Mouse (Mus musculus): ENCODE data around the gene Flt4. TPM values are rescaled to one million over a fixed set of nuclear protein-coding genes. Genes with fewer than 3 reads are reported as not detected.

Gene Flt4
- polyA plus RNA-seq, 1 experiment, result 28.0 TPM

DNA sequence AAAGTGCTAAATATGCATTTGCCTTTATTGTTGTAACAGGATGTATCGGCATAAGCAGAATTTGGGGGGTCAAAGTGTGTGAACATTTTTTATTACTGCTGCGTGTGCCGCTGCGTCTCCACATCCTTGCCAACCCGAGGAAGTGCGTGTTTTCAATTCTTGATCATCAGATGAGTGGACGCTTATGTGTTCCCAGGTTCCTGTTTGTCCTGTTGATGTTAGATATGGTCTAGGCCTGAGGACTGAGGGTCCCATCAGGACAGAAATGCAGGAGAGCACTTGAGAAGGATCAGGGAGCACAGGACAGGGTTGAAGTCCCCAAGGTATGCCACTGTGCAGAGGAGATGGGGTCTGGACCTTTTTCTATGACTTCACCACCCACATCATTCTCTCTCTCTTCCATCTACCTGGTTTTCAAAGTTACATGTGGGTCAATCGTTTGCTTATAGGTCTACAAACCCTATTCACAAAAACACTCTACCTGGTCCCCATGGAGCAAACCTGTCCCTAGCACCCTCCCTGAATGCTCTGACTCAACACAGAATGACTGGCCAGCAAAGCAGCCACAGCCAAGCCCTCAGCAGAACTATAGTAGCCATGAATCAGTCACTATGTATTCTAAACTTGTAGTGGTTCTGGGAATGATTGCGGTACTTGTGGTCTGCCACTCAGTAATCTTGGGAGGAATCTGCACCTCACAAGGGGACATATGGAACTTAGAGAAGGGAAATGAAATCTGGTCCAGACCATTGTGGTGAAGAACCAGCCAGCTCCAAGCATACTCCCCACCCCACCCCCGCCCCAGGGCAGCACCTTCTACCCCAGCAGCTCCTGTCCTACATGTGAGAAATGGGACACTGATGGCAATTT, 7.0 kb downstream of the Flt4 start:
- H3K4me1 ChIP-seq (ENCODE audit: control insufficient read depth, insufficient read depth, low read length), result peaks cover 7% of the 10 kb centered on the region
- no peak for TF ChIP-seq CTCF (IDR thresholded peaks at IDR 0.05; ENCODE audit: insufficient read depth, low read length)
- H3K4me3 ChIP-seq (replicated peaks; ENCODE audit: extremely low read depth, low read depth, low read length), result no peak overlapping the region
- 65% methylated on average over 10 of the region's 10 CpGs for WGBS
- no peak for DNase-seq

DNA sequence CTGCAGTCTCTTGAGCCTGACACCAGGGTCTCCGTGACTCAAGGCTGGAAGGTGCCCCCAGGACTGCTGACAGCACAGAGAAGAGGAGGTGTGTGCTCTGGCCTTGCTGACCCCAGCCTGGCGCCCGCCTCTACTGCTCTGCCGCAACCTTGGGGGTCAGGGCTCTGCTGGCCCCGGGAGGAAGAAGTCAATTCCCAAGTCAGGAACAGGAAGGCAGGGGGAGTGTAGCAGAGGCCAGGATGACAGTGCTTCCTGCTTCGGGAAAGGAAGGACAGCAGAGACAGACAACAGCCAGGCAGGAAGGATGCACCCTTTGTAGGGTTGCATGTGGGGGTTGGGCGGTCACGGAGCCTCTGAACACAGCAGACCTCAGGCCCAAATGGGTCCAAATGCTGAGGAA, 9.4 kb downstream of the Flt4 start:
- WGBS, result 53% methylated on average over 8 of the region's 8 CpGs
- TF ChIP-seq POLR2A (IDR thresholded peaks at IDR 0.05; ENCODE audit: borderline replicate concordance, extremely low read depth, low read depth, low read length) (no peak), CTCF (IDR thresholded peaks at IDR 0.05; ENCODE audit: insufficient read depth, low read length) (no peak)
- no peak overlapping the region for H3K4me3 ChIP-seq (replicated peaks; ENCODE audit: extremely low read depth, low read depth, low read length)
- H3K4me1 ChIP-seq (ENCODE audit: control insufficient read depth, insufficient read depth, low read length), result peaks cover 13% of the 10 kb centered on the region
- no peak for DNase-seq

DNA sequence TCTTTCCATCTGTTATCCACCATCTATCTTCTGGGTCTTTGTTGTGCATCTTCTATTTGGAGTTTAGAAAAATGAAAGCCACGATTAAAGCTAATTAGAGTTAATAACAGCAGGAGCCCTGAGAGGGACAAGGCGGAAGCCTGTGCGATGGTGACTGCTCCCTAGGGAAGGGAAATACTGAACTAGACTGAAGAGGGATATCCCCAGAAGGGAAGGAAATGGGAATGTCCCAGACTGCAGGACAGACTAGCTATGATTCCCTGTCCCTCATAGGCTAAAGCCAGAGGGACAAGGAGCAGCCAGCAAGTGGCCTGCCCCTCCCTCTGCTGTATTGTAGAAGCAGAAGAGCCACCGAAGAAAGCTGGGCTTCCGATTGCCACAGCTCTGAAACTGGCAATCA, 12.9 kb downstream of the Flt4 start:
- WGBS, result 57% methylated on average over 5 of the region's 5 CpGs
- TF ChIP-seq CTCF (IDR thresholded peaks at IDR 0.05; ENCODE audit: insufficient read depth, low read length) (no peak), POLR2A (IDR thresholded peaks at IDR 0.05; ENCODE audit: borderline replicate concordance, extremely low read depth, low read depth, low read length) (no peak)
- no peak for DNase-seq
- Histone ChIP-seq H3K4me1 (ENCODE audit: control insufficient read depth, insufficient read depth, low read length) (peaks cover 11% of the 10 kb centered on the region), H3K4me3 (replicated peaks; ENCODE audit: extremely low read depth, low read depth, low read length) (no peak overlapping the region)

DNA sequence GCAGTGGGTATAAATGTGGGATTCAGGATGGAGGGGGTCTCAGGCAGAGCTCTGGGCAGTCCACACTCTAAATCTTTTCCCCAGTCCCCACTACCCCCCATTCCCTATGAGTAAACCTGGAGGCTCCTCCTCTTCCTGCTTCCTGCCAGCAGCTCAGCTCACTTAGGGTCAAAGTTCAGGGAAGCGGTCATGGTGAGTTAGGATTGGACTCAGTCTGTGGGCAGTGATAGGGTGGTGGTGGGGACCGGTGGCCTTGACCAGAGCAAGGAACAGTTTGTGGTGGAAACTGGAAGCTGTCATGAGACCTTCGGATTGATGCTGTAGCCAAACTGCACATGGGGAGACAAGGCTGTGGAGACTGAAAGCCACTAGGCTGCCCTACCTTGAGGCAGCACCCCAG, 15.1 kb downstream of the Flt4 start:
- TF ChIP-seq POLR2A (IDR thresholded peaks at IDR 0.05; ENCODE audit: borderline replicate concordance, extremely low read depth, low read depth, low read length), result no peak
- TF ChIP-seq CTCF (IDR thresholded peaks at IDR 0.05; ENCODE audit: insufficient read depth, low read length), result no peak
- DNase-seq, result no peak
- Histone ChIP-seq H3K4me1 (ENCODE audit: control insufficient read depth, insufficient read depth, low read length) (peaks cover 6% of the 10 kb centered on the region; the same call in 1 of the 2 replicates), H3K4me3 (replicated peaks; ENCODE audit: extremely low read depth, low read depth, low read length) (no peak overlapping the region)
- 77% methylated on average over 3 of the region's 3 CpGs for WGBS

DNA sequence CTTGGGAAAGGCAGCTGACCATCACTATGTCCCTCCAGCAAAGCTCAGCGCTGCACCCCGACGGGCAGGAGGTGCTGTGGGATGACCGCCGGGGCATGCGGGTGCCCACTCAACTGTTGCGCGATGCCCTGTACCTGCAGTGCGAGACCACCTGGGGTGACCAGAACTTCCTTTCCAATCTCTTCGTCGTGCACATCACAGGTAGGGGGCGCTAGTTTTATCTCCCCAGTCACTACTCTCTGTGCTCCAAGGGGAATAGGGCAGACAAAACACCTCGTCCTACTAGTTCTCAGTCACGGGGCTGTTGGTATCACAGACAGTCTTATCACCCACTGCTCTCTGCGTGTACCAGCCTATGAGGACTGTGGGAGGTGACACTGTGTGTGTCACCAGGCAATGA, 16.8 kb downstream of the Flt4 start:
- peaks cover 6% of the 10 kb centered on the region; the same call in 1 of the 2 replicates for H3K4me1 ChIP-seq (ENCODE audit: control insufficient read depth, insufficient read depth, low read length)
- no peak for DNase-seq
- H3K4me3 ChIP-seq (replicated peaks; ENCODE audit: extremely low read depth, low read depth, low read length), result no peak overlapping the region
- TF ChIP-seq CTCF (IDR thresholded peaks at IDR 0.05; ENCODE audit: insufficient read depth, low read length) (no peak), POLR2A (IDR thresholded peaks at IDR 0.05; ENCODE audit: borderline replicate concordance, extremely low read depth, low read depth, low read length) (no peak)
- WGBS, result 65% methylated on average over 15 of the region's 15 CpGs

DNA sequence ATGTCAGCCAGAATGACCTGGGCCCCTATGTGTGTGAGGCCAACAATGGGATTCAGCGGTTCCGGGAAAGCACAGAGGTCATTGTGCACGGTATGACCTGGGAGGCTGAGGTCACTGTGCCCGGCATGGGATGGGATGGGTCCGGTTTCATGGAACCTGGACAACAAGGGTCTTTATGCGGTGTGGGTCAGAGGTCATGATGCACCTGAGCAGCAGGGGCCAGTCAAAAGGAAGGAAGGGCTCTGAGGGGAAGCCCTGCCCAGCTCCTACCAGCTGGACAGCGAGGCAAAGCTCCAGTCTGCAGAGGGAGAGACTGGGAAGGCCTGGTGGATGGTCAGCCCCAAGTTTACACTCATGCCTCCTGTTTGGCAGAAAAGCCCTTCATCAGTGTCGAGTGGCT, 17.7 kb downstream of the Flt4 start:
- Histone ChIP-seq H3K4me1 (ENCODE audit: control insufficient read depth, insufficient read depth, low read length) (peaks cover 10% of the 10 kb centered on the region), H3K4me3 (replicated peaks; ENCODE audit: extremely low read depth, low read depth, low read length) (no peak overlapping the region)
- WGBS, result 75% methylated on average over 8 of the region's 8 CpGs
- DNase-seq, result no peak
- TF ChIP-seq CTCF (IDR thresholded peaks at IDR 0.05; ENCODE audit: insufficient read depth, low read length) (no peak), POLR2A (IDR thresholded peaks at IDR 0.05; ENCODE audit: borderline replicate concordance, extremely low read depth, low read depth, low read length) (0 out of 2 replicates have a peak, but pooled peaks have one; percentile 3)

DNA sequence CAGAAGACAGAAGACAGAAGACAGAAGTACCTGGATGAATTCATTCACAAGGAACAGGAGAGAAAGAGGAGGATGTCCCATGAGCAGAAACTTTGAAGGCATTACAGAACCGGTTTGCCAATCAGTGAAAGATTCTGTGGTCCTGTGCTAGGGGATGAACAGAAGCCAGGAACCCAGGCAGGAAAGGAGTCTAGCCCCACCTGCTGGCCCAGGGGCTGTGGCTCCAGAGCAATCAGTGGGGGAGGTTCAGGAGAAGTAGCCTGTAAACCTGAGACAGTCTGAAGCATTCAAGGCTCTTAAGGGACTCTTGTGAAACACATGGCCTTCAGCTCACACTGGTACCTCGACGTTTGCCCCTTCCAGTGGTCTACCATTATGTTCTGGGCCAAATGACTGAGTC, 22.1 kb downstream of the Flt4 start:
- peaks cover 11% of the 10 kb centered on the region for H3K4me1 ChIP-seq (ENCODE audit: control insufficient read depth, insufficient read depth, low read length)
- no peak for TF ChIP-seq POLR2A (IDR thresholded peaks at IDR 0.05; ENCODE audit: borderline replicate concordance, extremely low read depth, low read depth, low read length)
- TF ChIP-seq CTCF (IDR thresholded peaks at IDR 0.05; ENCODE audit: insufficient read depth, low read length), result peak; percentile 61
- no peak for DNase-seq
- WGBS, result 17% methylated on average over 3 of the region's 3 CpGs
- H3K4me3 ChIP-seq (replicated peaks; ENCODE audit: extremely low read depth, low read depth, low read length), result no peak overlapping the region

DNA sequence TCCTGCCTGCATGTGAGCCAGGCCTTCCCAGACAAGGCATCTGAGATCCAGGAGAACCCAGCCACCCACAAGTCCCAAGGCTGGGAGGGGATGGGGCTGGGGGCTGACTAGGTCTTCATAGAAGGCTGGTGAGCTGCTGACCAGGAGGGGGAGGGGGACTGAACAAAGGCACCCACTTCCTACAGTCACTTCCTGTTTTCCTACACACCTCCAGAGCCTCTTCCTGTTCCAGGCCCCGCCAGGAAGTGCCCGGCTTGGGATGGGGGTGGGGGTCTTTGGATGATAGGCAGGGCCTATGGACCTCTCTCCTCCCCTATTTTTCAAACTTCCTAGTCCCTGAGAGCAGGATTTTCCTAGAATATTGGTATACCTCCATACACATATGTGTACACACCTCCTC, 23.2 kb downstream of the Flt4 start:
- Histone ChIP-seq H3K4me3 (replicated peaks; ENCODE audit: extremely low read depth, low read depth, low read length) (no peak overlapping the region), H3K4me1 (ENCODE audit: control insufficient read depth, insufficient read depth, low read length) (peaks cover 11% of the 10 kb centered on the region)
- WGBS, result 35% methylated on average over 2 of the region's 2 CpGs
- no peak for DNase-seq
- TF ChIP-seq CTCF (IDR thresholded peaks at IDR 0.05; ENCODE audit: insufficient read depth, low read length) (no peak), POLR2A (IDR thresholded peaks at IDR 0.05; ENCODE audit: borderline replicate concordance, extremely low read depth, low read depth, low read length) (no peak)

DNA sequence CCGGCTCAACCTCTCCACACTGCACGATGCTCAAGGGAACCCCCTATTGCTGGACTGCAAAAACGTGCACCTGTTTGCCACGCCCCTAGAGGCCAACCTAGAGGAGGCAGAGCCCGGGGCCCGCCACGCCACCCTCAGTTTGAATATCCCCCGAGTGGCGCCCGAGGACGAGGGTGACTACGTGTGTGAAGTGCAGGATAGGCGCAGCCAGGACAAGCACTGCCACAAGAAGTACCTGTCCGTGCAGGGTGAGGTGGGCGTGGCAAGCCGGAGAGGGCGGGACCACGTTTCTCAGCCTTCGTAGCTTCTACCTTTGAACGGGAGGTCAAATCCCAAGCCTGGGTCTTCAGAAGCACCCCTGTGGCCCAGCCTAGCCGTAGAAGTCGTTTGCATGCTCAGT, 25.0 kb downstream of the Flt4 start:
- TF ChIP-seq CTCF (IDR thresholded peaks at IDR 0.05; ENCODE audit: insufficient read depth, low read length) (no peak), POLR2A (IDR thresholded peaks at IDR 0.05; ENCODE audit: borderline replicate concordance, extremely low read depth, low read depth, low read length) (no peak)
- Histone ChIP-seq H3K4me1 (ENCODE audit: control insufficient read depth, insufficient read depth, low read length) (peaks cover 11% of the 10 kb centered on the region), H3K4me3 (replicated peaks; ENCODE audit: extremely low read depth, low read depth, low read length) (no peak overlapping the region)
- DNase-seq, result no peak
- WGBS, result 41% methylated on average over 22 of the region's 22 CpGs

DNA sequence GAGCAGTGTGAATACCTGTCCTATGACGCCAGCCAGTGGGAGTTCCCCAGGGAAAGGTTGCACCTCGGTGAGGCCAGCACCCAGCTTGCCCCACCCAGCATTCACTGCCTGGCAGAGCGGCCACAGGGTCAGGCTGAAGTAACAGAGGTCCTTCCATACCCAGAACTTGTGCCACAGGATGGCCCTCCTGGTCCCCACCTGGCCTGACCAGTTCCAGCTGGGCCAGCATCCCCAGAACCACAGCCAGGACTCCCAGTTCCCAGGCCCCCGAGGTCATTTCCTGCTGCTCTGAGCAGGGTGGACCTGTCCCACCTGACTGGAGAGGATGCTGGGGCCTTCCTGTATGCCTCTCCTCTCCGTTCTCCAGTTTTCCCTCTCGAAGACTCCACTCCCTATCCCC, 26.6 kb downstream of the Flt4 start:
- TF ChIP-seq CTCF (IDR thresholded peaks at IDR 0.05; ENCODE audit: insufficient read depth, low read length) (no peak), POLR2A (IDR thresholded peaks at IDR 0.05; ENCODE audit: borderline replicate concordance, extremely low read depth, low read depth, low read length) (no peak)
- no peak overlapping the region for H3K4me3 ChIP-seq (replicated peaks; ENCODE audit: extremely low read depth, low read depth, low read length)
- WGBS, result 48% methylated on average over 6 of the region's 6 CpGs
- DNase-seq, result no peak
- peaks cover 11% of the 10 kb centered on the region for H3K4me1 ChIP-seq (ENCODE audit: control insufficient read depth, insufficient read depth, low read length)
